Mouse (Mus musculus) hindbrain, postnatal 0 days (tissue): ENCODE measurements around the gene Rasgef1b. TPM values are rescaled to one million over a fixed set of nuclear protein-coding genes. Genes with fewer than 3 reads are reported as not detected.
A peak's percentile ranks its signal among the peaks of the same experiment; 100 is the strongest.

Source experiments
- ATAC-seq: fragments of 200-750 bp; cut with Nextera tagmentation; 2 replicates; pipeline ENCODE4 v1.8.0; 2017; ENCODE audit warnings: mild to moderate bottlenecking, moderate TSS enrichment, moderate library complexity
- DNase-seq: peaks from one replicate; pipeline ENCODE4 v3.0.0-alpha.2; 2015; ENCODE audit warnings: low spot score
- H3K27ac ChIP-seq: fragments of 300-500 bp; sonication (generic); 2 replicates; pipeline ENCODE4 v1.5.1; 2014; ENCODE audit warnings: mild to moderate bottlenecking
- H3K27me3 ChIP-seq: fragments of 300-500 bp; sonication (generic); 2 replicates; pipeline ENCODE4 v1.6.1; 2014; ENCODE audit warnings: low read length, mixed read lengths; ENCODE audit not compliant: insufficient read depth
- H3K36me3 ChIP-seq: fragments of 300-500 bp; sonication (generic); 2 replicates; pipeline ENCODE4 v1.6.1; 2014; ENCODE audit warnings: low read length, mixed read lengths; ENCODE audit not compliant: insufficient read depth
- H3K4me1 ChIP-seq: fragments of 300-500 bp; sonication (generic); 2 replicates; pipeline ENCODE4 v1.6.1; 2014; ENCODE audit warnings: antibody characterized with exemption, low read length, mixed read lengths; ENCODE audit not compliant: insufficient read depth
- H3K4me2 ChIP-seq: fragments of 300-500 bp; sonication (generic); 2 replicates; pipeline ENCODE4 v1.6.1; 2014; ENCODE audit warnings: low read depth, mild to moderate bottlenecking, low read length, moderate library complexity, mixed read lengths
- H3K4me3 ChIP-seq: fragments of 300-500 bp; sonication (generic); 2 replicates; pipeline ENCODE4 v1.5.1; 2014; ENCODE audit warnings: low read length
- H3K9ac ChIP-seq: fragments of 300-500 bp; sonication (generic); replicated peaks from 2 replicates; pipeline ENCODE4 v1.6.1; 2014; ENCODE audit warnings: mild to moderate bottlenecking, low read length, moderate library complexity, mixed read lengths
- H3K9me3 ChIP-seq: fragments of 300-500 bp; sonication (generic); 2 replicates; pipeline ENCODE4 v1.6.1; 2016; ENCODE audit warnings: low read length, mixed read lengths
- CTCF ChIP-seq: IDR thresholded peaks from 2 replicates; pipeline ENCODE4 v1.5.1; 2016; ENCODE audit warnings: antibody characterized with exemption, control low read depth, low read depth
- WGBS: fragments of 180-500 bp; shearing (Covaris S2); extraction: QIAGEN DNeasy Blood & Tissue Kit; methylation state at CpG from one replicate; pipeline ENCODE4 v1.1.7; 2014; 5-methylcytosine and 5-hydroxymethylcytosine counted together
- polyA plus RNA-seq: library from polyadenylated mRNA; unstranded; fragments of >200 nt; fragmentation: Nextera tagmentation; extraction: Ambion mirVana; gene quantifications from 2 replicates; pipeline ENCODE4 v1.2.1, GENCODE M21; 2015
- total RNA-seq: library from RNA; depleted of rRNA; stranded (reverse); fragments of >200 nt; gene quantifications from 2 replicates; pipeline ENCODE4 v1.2.3, GENCODE M21; 2014

The Rasgef1b gene
- total and polyA plus RNA-seq, 2 experiments from 2014 or later: 32.0 to 39.9 TPM

- Histone ChIP-seq H3K27ac (no peak overlapping the region), H3K9ac (no peak overlapping the region), H3K36me3 (no peaks in the 10 kb centered on the region), H3K4me3 (no peak overlapping the region), H3K4me1 (0 out of 2 replicates have a peak, but pooled peaks cover 10% of the 10 kb centered on the region), H3K4me2 (no peak overlapping the region), H3K9me3 (no peaks in the 10 kb centered on the region), H3K27me3 (no peaks in the 10 kb centered on the region)
- 89% methylated on average over 6 of the region's 6 CpGs for WGBS
- 0 out of 2 replicates have a peak, but pooled peaks have one; percentile 14 for TF ChIP-seq CTCF
- no peak for ATAC-seq
- DNase-seq: no peak
These were observed 480.9 kb downstream of the Rasgef1b start for GRCm38 (mm10) chr5:99247915-99248314.

- Histone ChIP-seq H3K27me3 (no peaks in the 10 kb centered on the region), H3K36me3 (no peaks in the 10 kb centered on the region), H3K9me3 (no peaks in the 10 kb centered on the region), H3K9ac (no peak overlapping the region), H3K27ac (no peak overlapping the region), H3K4me3 (no peak overlapping the region), H3K4me2 (no peak overlapping the region), H3K4me1 (0 out of 2 replicates have a peak, but pooled peaks cover 10% of the 10 kb centered on the region)
- no peak for DNase-seq
- WGBS: 70% methylated on average over 7 of the region's 7 CpGs
- ATAC-seq: no peak
- no peak for TF ChIP-seq CTCF
These were observed 481.4 kb downstream of the Rasgef1b start for GRCm38 (mm10) chr5:99247441-99247840.

GRCm38 (mm10) chr5:99246972-99247371 lies 481.9 kb downstream of the Rasgef1b start:
- Histone ChIP-seq H3K9ac (no peak overlapping the region), H3K4me2 (no peak overlapping the region), H3K4me1 (0 out of 2 replicates have a peak, but pooled peaks cover 10% of the 10 kb centered on the region), H3K9me3 (no peaks in the 10 kb centered on the region), H3K27me3 (no peaks in the 10 kb centered on the region), H3K4me3 (no peak overlapping the region), H3K27ac (no peak overlapping the region), H3K36me3 (no peaks in the 10 kb centered on the region)
- DNase-seq (peak; percentile 11), ATAC-seq (no peak)
- 26% methylated on average over 6 of the region's 6 CpGs for WGBS
- no peak for TF ChIP-seq CTCF

GRCm38 (mm10) chr5:99241988-99242740 lies 486.7 kb downstream of the Rasgef1b start:
- Histone ChIP-seq H3K9ac (no peak overlapping the region), H3K4me3 (no peak overlapping the region), H3K4me2 (no peak overlapping the region), H3K9me3 (no peaks in the 10 kb centered on the region), H3K27me3 (no peaks in the 10 kb centered on the region), H3K27ac (no peak overlapping the region), H3K36me3 (no peaks in the 10 kb centered on the region), H3K4me1 (0 out of 2 replicates have a peak, but pooled peaks cover 5% of the 10 kb centered on the region)
- TF ChIP-seq CTCF: no peak
- WGBS: 70% methylated on average over 11 of the region's 11 CpGs
- no peak for DNase-seq
- no peak for ATAC-seq

GRCm38 (mm10) chr5:99240501-99240900 lies 488.4 kb downstream of the Rasgef1b start:
- Histone ChIP-seq H3K27ac (no peak overlapping the region), H3K27me3 (no peaks in the 10 kb centered on the region), H3K4me1 (no peaks in the 10 kb centered on the region), H3K9ac (no peak overlapping the region), H3K4me3 (no peak overlapping the region), H3K4me2 (no peak overlapping the region), H3K36me3 (no peaks in the 10 kb centered on the region), H3K9me3 (no peaks in the 10 kb centered on the region)
- WGBS: 99% methylated on average over 6 of the region's 6 CpGs
- no peak for DNase-seq
- no peak for TF ChIP-seq CTCF
- ATAC-seq: no peak

GRCm38 (mm10) chr5:99239677-99240076 lies 489.2 kb downstream of the Rasgef1b start:
- Histone ChIP-seq H3K36me3 (no peaks in the 10 kb centered on the region), H3K9ac (no peak overlapping the region), H3K4me3 (no peak overlapping the region), H3K27me3 (no peaks in the 10 kb centered on the region), H3K9me3 (no peaks in the 10 kb centered on the region), H3K27ac (no peak overlapping the region), H3K4me1 (no peaks in the 10 kb centered on the region), H3K4me2 (no peak overlapping the region)
- ATAC-seq (no peak), DNase-seq (no peak)
- TF ChIP-seq CTCF: no peak
- WGBS: 90% methylated on average over 9 of the region's 9 CpGs

GRCm38 (mm10) chr5:99238150-99238549 lies 490.7 kb downstream of the Rasgef1b start:
- ATAC-seq (no peak), DNase-seq (no peak)
- no peak for TF ChIP-seq CTCF
- H3K4me2 ChIP-seq: no peak overlapping the region
- no peaks in the 10 kb centered on the region for H3K4me1 ChIP-seq
- no peaks in the 10 kb centered on the region for H3K27me3 ChIP-seq
- H3K36me3 ChIP-seq: no peaks in the 10 kb centered on the region
- H3K9me3 ChIP-seq: no peaks in the 10 kb centered on the region
- H3K9ac ChIP-seq: no peak overlapping the region
- no peak overlapping the region for H3K27ac ChIP-seq
- no peak overlapping the region for H3K4me3 ChIP-seq
- WGBS: 84% methylated on average over 4 of the region's 4 CpGs
